Mouse (Mus musculus) cerebellum, adult 9-11 months (tissue): ENCODE measurements at regions not wholly inside any gene's neighbourhood (a gene's known extent, or its start where the extent isn't known, plus 50 kb on each side); places are given as distances from the start of the nearest gene placed in this dataset.

Source experiments
- DNase-seq: peaks from one replicate; pipeline ENCODE4 v3.0.0; 2022

DNA sequence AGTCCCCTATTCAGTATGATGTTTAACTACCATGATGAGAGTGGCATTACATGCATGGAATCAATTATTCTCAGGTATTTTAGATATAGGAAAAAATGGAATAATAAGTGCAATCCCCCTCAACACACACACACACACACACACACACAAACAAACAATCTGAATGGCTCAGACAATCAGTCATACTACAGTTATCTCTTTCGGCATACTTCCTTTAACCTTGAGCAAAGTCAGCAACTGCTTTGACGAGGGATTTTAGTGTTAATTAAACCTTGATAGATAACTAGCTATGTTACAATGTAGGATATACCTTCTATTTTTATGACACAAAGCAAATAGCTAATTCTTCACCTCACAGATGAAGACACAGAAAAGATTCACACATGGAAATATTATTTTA, 312.1 kb downstream of the Tex13c3 start:
- no peak for DNase-seq

DNA sequence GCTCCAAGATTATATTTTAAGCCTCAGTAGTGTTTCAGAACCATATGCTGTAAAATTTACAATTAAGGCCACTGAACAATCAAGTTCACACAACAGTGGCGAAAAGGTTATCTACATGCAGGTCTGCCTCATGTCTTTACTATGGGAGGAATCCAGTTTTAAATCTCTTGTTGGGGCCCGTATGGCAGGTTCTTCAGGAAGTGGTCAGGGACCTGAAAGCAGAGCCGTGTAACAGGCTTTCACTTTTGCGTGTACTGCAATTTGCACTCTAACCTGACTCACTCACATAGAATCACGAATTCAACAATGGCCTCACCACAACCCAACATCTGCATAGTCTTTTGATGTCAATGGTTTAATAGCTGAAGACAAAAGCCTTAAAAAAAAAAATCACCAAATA, 312.6 kb downstream of the Tex13c3 start:
- DNase-seq = no peak

DNA sequence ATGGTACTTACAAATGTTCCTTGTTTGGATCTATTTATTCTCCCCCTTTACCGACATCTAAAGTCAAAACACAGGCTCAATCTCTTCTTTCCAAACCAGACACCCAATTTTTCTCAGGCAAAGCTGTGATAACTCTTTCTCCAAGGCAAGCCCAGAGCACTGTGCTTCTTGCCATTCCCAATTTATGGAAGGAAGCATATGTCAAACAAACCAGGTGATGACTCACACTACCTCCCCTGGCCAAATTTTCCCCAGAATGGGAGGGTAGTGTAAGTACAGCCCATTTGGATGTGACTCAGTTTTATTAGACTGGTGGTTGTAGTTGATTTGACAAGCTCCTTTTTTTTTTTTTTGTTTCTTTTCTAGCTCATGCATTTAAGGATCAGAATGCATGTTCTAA, 313.0 kb downstream of the Tex13c3 start:
- DNase-seq = peak; percentile 28

DNA sequence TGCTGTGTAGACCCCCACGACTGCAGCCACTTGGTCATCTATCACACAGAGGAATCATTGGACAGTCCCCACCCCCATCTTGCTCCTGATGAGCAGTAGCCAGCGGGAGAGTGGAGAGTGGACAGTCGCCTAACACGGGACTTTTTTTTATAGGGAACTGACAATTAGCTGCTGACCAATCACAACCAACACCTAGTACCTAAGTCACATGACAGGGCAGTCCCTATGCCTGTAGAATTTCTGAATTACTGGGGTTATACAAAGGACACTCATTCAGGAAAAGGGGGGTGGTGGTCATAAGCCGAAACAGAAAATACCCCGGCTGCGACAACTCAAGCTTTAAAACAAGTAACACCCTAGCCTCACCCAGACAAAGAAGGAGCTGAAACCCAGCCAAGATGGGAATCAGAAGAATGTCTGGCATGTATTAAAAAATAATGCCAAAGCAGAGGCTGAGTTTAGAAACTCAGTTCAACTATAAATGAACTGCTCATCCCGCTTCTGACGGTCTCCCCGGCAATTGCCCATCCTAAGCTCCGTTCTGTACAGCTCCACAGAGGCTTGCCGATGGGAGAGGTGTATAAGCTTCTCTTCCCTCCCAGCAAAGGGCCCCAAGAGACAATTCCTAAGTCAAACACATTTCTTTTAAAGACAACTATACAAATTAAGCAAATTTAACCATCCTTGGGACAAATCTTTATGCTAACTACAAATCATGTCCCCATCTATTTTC, 313.8 kb downstream of the Tex13c3 start:
- peak; percentile 38 for DNase-seq

DNA sequence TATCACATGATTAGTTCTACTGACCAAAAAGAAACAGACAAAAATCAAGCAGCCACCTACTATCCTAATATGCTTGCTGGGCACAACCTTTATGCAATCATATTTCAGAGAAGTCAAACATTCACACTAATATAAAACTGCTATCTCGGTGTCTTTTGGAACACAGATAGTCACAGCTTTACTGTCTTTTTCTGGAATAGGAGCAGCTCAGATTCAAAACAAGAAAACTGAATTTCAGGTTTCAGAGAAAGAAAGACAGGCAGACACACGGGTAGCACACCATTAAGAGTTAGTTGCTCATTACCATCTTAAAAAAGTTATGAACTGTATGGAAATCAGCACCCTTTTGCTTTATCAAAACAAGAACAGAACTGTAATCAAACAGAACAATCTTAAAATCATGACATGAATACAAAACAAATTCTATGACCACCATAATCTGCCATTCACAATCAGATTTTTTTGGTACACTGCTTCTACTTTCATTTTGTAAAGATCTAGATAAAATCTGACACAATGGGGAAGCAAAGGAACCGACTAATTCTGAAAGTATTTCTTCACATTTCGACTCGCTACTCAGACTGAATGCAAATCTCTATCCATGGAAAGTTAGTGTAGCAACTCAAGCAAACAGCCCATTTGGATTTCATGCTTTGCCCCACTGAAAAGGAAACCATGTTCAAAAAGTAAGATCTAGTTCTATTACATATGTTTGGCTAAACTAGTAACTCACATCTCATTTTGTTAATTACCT, 315.1 kb downstream of the Tex13c3 start:
- no peak for DNase-seq

DNA sequence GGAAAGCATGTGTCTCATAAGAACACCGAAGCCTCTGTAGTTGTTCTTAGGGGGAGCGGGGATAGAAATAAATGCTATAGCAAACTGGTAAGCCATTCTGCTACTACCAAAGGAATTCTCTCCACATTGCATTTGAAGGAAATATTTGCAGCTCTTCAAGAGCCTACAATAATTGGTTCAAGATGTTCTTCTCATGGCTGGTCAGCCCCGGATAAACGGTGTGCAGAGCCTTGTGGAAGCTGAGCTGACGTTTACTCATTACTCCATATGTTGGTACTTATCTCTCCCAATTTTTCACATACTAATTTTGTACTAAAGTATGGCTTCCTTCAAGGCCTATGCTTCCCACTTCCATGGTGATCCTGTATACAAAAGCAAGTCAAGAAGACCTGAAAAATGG, 317.0 kb downstream of the Tex13c3 start:
- no peak for DNase-seq

DNA sequence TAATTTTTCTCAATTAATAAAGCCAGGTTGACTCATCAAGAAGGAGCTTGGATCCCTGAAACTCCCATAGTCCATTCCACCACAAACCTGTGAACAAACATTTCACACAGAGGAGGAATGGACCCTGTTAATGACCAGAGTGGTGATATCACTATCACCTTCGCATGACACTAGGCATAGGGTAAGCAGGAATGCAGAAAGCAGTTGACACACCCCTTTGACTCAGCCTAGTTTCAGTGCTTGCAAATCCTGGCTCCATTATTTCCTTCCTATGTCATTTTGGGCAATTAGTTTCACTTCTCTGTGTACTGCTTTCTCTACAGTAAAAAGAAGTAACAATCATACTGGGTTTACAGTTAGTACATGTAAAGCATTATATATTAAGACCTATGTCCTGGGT, 318.2 kb downstream of the Tex13c3 start:
- no peak for DNase-seq

DNA sequence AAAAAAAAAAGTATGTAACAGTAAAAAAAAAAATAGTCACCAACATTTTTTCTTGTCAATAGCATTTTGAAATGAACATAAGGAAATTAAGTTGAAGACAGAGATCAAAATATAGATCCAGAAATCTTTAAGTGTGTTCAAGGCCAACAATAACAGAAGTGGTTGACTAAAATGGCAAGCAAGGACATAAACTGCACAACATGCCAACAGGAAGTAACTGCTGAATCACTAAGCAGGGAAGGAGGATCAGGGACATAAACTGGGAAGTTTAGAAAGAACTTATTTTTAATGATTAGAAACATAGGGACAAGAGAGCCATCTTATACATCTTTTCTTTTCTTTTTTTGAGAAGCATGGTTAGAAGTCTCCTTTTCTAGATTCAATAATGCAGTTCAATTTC, 318.8 kb downstream of the Tex13c3 start:
- no peak for DNase-seq

DNA sequence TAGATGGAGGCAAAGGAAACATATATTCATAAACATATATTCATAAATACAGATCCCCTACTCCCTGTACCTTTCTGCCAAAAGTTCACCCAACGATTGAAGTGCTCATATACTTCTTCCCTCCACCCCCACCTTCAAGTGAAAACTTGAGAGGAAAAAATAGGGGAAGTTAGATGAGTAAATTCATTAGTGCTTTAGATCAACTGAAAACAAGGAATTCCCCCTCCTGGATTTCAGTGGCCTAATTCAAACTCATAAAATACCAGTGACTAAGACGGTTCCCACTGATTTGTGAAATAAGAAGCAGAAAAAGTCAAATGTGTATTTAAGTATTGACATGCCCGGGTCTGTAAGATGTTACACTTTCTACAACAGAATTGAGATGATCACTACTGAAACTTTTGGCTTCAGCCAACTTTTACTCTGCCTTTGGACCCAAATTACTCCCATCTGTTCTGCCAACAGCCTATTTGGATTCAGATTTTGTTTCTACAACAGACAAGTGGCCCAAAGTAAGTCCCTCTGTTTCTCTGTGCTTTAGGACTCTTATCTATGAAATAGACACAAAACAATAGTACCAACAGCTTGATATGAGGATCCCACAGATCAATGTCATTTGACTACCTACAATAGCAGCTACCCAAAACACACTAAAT, 320.7 kb downstream of the Tex13c3 start:
- no peak for DNase-seq

DNA sequence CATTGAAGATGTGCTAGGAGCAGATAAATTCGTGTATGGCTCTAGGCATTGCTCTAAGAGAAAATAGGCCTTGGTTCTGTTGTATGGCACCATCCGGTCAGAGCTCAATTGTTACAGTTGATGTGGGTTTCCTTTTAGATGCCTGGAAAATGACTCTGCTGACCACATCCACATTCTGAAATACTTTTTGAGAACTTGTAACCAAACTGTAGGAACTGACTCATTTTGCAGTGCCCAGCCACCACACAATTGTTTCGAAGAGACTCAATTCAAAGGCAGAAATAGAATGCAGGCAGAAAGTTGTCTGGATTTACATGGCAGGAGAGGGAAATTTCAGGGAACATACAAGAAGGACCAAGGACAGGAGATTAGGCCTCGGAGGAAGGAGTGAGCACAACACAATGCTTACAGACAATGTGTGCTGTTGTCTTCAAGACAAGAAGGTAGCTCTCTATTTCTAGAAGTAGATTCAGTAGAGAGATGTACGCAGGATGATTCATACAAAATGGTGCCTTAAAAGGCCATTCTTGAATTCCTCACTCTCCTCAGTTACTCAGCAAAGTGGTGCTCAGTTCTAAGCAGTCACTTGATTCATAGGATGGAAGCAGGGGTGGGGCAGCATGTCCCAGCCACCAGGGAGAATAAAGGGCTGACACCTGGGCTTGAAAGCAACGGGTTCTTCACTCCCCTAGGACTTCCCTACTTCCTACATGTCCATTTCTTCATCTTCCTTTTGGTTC, 323.5 kb downstream of the Tex13c3 start:
- no peak for DNase-seq

DNA sequence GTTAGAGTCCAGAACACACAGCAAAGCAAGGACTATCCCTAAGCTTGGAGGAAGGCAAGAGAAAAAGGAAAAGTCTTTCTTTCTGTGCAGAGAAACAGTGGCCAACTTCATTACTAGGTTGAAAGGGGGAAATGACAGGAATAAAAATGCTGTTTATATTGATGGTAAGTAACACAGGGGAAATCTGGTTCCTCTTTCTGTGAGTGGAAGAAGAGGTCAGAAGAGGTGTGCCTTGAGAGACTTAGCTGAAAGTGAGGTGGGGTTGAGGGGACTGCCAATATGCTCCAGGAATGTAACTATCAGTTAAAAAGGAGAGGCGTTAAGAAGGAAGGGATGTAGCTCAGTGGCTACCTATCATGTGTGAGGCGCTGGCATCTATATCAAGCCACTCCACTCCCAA, 327.5 kb downstream of the Tex13c3 start:
- no peak for DNase-seq

DNA sequence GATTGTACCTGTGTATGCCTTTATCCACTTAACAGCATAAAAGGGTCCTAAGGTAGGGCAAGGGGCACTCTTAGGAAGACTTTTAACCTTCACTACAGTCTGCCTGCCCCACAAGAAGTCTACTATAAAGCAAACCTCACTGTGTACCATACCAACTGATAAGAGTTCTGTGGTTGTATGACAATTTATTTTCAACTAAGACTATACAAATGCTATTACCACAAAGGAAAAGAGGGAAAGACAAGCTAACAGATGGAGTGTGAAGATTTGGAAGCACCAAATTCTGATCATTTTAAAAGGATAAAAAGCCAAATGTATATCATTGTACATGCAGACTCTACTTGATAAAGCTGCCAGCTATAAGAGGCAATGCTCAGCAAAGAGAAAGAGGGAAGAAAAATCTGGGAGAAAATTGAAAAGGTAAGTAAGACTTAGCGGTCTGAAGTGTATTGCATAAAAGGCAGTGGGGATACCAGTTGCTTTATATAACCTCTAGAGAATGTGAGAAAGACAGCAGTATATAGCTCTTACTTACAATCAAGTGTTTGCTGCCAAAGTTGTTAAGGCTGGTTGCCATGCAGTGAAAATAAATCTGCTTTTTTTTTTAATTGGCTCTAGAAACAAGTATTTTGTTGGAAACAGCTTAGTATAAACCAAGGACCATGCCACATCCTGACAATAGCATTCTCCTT, 328.8 kb downstream of the Tex13c3 start:
- DNase-seq = no peak

DNA sequence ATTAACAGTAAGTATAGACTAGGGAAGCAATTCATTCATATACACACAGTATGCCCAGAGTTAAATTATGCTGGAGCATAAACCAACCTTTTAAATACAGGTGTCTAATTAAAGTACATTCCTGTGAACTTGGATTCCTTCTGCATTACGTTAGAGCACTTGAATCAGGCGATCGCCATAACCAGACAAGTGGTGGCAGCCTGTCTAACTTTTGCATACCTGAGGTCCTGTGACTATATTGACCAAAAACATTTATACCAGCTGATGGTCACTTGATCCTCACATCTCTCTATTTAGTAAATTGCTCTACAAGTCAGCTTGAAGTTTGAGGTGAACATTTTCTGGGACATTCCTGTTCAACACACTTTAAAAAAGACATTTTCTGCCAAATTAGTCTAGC, 330.5 kb downstream of the Tex13c3 start:
- DNase-seq = no peak

DNA sequence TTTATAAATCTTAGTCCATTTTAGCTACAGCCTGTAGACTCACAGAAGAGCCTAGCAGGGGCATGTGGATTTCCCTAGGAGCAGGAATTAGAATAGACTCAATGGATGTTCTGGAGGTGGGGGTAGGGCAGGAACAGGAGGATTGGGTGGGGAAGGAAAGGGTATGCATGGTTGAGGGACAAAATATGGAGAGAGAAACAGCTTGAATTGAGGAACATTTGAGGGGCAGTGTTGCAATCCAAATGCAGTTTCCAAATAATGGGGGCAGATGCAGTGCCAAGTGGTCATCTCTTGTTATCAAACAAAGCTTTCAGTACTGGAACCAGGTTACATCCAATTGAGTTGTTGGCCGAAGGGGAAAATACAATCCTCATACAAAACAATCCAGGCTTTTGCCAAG, 332.4 kb downstream of the Tex13c3 start:
- no peak for DNase-seq

DNA sequence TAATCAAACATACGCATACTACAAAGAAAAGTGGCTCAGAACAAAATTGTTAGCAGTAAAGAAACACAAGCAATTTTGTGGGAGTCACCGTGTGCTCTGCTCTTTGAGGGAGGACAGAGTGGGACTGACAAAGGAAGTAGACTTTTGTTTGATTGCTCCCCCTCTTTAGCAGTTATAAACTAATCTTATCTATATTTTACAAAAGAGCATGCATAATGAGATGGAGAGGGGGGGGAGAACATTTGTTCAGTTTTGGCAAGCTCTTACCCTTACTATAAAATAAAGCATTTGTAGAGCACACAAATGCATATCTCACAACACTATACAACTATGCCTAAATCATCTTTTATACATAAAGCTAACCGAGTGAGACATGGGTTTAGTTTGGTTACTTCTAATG, 332.9 kb downstream of the Tex13c3 start:
- DNase-seq = no peak

DNA sequence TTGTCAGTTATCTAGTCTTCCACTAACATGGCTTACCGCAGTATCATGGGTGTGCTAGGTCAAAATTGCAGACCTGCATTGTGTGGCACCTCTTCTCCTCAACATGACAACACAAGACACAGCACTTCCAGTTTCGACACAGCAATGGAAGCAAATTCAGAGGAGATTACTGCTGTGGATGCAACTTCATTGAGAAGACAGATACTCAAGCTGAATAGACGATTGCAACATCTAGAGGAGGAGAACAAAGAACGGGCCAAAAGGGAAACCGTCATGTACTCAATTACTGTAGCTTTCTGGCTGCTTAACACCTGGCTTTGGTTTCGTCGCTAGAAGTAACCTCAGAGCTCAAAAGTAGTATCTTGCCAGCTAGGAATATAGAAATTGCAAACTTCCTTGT, 368.4 kb downstream of the Tex13c3 start:
- DNase-seq = no peak

DNA sequence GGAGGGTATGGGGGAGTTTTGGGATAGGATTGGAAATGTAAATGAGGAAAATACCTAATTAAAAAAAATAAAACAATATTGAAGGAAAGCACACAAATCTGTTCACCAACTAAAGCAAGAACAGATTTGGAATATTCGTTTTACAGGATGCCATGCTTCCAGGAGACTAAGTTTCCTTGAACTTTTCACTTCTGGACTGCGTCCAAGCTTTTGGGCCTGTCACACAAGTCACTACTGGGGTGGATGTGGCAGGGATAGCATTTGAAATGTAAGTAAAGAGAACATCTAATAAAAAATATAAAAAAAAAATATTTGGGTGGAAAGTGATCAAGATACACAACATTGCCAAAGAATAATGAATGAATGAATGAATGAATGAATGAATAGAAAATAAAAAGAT, 378.2 kb downstream of the Tex13c3 start:
- DNase-seq = no peak

DNA sequence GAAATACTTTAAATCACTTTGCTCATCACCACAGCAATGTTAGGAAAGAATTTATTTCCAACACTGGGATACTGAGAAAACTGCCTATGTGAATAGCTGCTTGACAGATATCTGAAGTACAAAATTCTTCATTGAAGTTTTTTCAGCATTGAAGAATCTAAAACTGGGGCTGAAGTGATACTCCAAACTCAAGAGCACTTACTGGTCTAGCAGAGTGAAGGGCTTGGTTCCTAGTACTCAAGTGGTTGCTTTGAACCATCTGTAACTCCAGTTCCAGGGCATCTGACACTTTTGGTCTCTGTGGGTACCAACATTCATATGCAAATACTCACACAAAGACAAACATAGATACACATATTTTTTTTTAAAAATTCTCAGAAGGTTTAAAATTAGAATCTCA, 385.2 kb downstream of the Tex13c3 start:
- DNase-seq = no peak

DNA sequence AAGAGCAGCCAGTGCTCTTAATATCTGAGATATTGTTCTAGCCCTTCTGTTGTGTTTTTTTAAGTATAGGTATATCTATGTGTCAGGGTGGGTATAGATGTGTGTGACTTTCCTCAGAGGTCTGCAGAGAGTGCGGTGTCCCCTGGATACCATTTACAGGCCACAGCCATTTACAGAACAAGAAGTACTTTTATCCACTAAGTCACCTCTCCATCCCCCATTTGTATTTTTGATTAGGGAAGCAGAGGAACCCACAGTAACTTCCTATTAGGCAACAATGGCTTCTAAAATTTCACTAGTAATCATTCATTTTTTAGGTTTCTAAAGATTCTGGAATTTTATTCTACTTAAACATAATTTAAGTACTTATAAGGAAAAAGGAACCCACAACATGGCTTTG, 396.7 kb downstream of the Tex13c3 start:
- no peak for DNase-seq

DNA sequence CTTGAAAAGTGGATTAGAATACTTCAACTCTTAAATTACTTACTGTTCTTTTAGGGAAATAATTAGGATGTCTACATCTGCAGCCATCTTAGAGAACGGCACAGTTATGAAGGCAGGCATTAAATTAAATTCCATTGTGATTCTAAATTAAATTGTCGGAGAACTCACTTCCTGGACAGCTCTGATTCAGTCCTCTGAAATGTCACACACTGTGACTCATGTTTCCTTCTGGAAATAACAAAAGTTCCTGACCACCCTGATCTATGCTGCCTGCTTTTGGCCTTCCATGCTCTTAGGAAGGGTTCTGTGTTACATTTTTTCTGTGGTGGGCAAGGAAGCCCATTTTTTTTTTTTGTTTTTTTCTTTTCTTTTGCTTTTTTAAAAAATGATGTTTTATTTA, 401.1 kb downstream of the Tex13c3 start:
- DNase-seq = no peak
